Mouse (Mus musculus) layer of hippocampus, adult 8-10 months (tissue): ENCODE results near the gene Iffo1. TPM values are rescaled to one million over a fixed set of nuclear protein-coding genes. Genes with fewer than 3 reads are reported as not detected.

Experiments
- DNase-seq, 2 experiments: peaks; one replicate each; pipeline ENCODE4 v3.0.0; 2022; ENCODE audit warnings: low spot score in 2 of 2
- total RNA-seq, 4 experiments: library from RNA; stranded (reverse); gene quantifications; 2 replicates each; pipeline ENCODE4 v1.2.4; 2022

The Iffo1 gene
- total RNA-seq, 4 experiments from 2014 or later: 67.2 to 78.4 (median 74.4) TPM

DNA sequence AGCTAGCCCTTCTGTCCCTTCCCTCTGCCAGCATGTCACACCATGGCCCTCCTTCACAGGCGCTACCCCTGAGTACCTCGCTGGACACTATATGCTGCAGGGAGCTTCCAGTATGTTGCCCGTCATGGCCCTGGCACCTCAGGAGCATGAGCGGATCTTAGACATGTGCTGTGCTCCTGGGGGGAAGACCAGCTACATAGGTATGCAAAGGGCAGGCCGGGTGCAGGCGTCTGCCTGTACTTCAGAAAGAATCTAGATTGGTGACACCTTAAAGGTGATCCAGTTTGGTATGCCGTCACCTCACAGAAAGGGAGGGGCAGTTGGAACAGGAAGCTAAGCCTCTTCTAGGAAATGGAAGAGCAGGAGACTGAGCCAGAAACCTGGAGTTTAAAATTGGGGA is 5.3 kb upstream of the Iffo1 start:
- DNase-seq: no peak

DNA sequence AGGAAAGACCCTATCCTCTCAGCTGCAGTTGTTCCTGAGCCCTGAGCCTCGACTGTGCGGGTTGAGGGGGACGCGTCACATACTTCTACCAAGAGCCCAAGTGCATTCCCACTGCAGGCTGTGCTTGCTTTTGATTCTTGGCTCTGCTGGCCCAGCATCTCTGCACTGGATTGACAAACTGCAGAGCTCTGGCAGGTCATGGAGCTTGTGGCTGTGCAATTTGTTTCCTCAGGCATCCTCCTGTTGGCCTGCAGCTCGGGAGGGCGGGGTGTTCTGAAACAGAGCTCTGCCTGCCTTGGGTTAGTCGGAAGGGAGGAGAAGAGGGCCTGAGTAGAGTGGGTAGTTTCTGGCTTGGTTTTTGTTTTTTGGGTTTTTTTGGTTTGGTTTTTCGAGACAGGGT is 2.6 kb upstream of the Iffo1 start:
- no peak for DNase-seq

- DNase-seq: no peak
These were observed 1.9 kb upstream of the Iffo1 start for GRCm38 (mm10) chr6:125143128-125143527.

DNA sequence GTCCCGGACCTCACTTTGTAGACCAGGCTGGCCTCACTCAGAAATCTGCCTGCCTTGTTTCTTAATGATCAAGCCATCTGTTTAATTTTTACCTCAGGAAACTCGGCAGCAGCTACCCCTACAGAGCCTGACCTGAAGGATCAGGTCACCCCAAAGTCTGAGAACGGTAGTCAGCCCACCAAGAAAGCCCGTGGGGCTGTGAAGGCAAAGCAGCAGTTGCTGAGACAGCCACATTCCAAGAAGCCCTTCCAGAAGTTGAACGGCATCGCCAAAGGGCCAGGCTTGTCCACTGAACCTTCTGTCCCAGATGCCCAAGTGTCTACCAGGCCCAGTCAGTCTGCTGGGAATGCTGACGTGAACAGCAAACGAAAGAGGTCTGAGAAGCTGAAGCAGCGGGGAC is 1.1 kb upstream of the Iffo1 start:
- no peak for DNase-seq

GRCm38 (mm10) chr6:125145479-125145951 is 474 bp downstream of the Iffo1 start:
- DNase-seq: no peak

DNA sequence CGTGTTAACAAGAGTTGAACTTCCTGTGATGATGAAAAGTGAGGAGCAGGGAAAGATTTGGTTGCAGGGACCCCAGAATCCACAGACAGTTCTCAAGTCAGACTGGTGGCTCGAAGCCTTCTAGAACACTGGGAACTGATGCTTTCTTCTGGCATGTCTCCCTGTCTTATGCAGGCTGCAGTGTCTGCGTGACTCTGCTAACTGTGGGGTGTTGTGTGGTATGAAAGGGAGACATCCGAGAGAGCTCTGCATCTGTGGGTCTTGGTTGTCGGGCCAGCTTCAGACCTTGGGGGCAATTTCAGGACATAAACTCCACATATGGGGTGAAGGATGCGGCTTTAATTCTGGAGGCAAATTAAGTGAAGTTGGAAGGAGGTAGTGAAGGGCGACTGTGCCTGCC is 1.1 kb downstream of the Iffo1 start:
- DNase-seq: no peak

GRCm38 (mm10) chr6:125146797-125147196 is 1.8 kb downstream of the Iffo1 start:
- no peak for DNase-seq

- no peak for DNase-seq
These were observed 2.3 kb downstream of the Iffo1 start for GRCm38 (mm10) chr6:125147329-125147728.

- no peak for DNase-seq
These were observed 3.3 kb downstream of the Iffo1 start for GRCm38 (mm10) chr6:125148251-125148925.

GRCm38 (mm10) chr6:125148926-125149568 is 4.0 kb downstream of the Iffo1 start:
- no peak for DNase-seq

DNA sequence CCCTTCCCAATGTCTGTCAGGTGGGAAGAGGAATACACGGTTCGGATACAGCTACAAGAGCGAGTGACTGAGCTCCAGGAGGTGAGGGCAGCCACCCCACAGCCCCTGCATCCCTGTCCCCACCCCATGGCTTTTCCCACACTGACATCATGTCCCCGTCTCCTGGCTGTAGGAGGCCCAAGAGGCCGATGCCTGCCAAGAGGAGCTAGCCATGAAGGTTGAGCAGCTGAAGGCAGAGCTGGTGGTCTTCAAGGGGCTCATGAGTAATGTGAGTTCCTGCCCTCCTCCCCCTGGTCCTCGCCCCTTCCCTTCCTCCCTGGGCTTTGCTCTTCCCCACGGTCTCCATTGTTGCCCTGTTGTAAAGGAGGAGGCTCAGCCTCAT is 4.5 kb downstream of the Iffo1 start:
- no peak for DNase-seq

DNA sequence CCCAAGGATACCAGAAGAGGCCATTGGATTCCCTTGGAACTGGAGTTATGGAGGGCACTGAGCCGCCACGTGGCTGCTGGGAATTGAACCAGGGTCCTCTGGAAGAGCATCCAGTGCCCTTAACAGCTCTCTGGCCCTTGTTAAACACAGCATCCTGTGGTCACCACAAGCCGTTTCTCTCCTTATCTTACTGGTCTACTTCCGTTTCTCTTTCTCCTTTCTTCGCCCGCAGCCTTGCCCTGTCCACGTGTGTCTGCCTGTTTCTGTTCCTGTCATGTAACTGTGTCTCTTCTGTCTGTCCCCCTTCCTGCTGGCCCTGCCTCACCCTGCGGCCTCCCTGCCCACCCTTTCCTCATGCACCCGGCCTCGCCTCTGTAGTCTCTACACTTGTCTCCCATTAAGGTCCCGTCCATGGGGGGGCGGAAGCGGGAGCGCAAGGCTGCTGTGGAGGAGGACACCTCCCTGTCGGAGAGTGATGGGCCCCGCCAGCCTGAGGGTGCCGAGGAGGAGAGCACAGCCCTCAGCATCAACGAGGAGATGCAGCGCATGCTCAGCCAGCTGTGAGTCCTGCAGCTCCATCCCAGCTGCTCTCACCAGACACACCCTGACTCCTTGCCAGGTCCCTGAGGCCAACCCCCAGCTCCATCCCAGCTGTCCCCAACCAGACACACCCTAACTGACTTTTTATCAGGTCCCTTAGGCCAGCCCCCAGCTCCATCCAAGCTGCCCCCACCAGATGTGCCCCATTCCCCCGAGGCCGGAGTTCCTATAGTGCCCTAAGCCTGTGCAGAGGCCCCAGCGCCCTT is 7.4 kb downstream of the Iffo1 start:
- no peak for DNase-seq

DNA sequence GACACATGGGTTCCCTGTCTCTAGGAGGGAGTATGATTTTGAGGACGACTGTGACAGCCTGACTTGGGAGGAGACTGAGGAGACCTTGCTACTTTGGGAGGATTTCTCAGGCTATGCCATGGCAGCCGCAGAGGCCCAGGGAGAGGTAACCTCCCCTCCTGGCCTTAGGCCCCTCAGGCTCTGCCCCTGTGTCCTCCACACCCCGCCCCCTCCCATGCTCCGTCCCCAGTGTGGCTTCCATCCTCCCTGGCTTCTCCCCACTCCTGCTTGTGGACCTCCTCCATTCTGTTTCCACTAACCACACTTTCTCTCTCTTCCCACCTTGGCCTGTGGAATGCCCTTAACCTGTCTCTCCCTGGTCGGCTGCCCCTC is 8.0 kb downstream of the Iffo1 start:
- no peak for DNase-seq

- no peak for DNase-seq
These were observed 8.6 kb downstream of the Iffo1 start for GRCm38 (mm10) chr6:125153682-125154081.

DNA sequence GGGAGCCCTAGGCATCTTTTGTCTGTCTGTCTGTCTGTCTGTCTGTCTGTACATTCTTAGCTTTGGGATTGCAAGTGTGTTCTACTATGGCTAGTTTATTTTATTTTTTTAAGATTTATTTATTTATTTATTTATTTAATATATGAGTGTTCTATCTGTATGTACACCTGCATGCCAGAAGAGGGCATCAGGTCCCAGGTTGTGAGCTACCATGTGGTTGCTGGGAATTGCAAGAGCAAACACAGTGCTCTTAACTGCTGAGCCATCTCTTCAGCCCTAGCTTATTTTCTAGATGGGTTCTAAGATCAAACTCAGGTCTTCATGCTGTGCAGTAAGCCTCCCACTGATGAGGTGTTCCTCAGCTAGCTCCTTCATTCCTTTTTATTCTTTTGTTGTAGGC is 9.5 kb downstream of the Iffo1 start:
- no peak for DNase-seq

GRCm38 (mm10) chr6:125155262-125155661 is 10.2 kb downstream of the Iffo1 start:
- DNase-seq: no peak

- no peak for DNase-seq
These were observed 11.4 kb downstream of the Iffo1 start for GRCm38 (mm10) chr6:125156491-125156890.

DNA sequence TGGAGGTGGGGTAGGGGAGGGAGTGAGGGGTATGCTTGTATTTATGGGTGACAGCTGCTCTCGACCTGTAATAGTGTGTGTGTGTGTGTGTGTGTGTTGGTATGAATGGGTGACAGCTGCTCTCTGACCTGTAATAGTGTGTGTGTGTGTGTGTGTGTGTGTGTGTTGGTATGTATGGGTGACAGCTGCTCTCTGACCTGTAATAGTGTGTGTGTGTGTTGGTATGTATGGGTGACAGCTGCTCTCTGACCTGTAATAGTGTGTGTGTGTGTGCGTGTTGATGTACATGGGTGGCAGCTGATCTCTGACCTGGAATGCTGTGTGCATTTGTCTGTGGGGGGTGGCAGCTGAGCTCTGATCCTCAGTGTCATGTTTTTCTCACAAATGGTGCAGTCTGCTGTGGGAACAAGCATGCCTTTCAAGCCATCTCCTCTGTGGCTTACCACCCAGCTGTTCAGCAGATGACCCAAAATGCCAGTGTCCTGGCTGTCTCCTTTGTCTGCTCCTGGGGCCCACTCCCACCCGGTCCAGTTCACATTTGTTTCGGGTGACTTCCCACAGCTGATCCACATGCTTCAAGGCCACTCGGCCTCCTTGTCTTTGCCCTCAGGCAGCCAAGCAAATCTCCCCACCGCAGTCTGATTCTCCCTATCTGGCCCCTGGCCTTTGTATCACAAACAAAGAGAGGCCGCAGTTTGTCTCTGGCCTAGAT is 12.0 kb downstream of the Iffo1 start:
- no peak for DNase-seq

GRCm38 (mm10) chr6:125158944-125159492 is 14.0 kb downstream of the Iffo1 start:
- DNase-seq: no peak

DNA sequence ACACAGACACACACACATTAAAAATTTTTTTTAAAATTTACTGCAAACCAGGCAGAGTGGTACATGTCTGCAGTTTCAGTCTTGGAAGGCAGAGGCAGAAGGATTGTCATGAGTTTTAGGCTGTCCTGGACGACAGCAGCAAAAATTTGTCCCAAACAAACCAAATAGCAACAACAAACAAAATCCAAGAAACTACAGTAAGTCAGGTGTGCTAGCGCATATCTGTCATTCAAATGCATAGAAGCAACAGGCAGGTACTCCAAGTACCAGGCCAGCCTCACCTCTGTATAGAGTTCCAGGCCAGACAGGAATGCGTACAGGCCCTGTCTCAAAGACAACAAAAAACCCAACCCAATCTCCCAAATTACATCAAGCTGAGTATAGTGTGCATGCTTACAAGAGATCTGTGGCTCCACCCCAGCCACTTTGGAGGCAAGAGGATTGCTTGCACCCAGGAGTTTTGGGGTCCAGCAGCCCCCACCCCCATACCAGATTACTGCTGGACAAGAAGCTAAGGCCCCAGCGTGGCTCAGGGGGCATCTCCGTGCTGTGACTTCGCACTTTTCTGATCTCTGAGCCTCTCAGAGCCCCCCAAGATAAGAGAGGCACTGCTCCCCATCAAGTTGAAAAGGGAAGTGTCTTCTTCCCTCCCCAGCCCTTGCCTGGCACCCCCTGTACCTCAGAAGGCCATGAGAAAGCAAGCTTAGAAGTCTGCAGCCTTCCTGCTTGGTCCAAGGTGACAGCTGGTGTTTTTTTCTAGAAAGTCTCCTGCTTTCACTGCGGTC is 14.9 kb downstream of the Iffo1 start:
- DNase-seq: no peak

GRCm38 (mm10) chr6:125160558-125160853 is 15.5 kb downstream of the Iffo1 start:
- DNase-seq: no peak
